Mouse (Mus musculus): ENCODE measurements around the gene Slamf9.

Slamf9 gene

GRCm38 (mm10) chr1:172513525-172514212 lies 38.5 kb downstream of the Slamf9 start:
- DNase-seq (ENCODE audit: low spot score), result peak; percentile 38

- DNase-seq (ENCODE audit: low spot score), result no peak
Observed at GRCm38 (mm10) chr1:172514213-172514529, 39.0 kb downstream of the Slamf9 start.

DNA sequence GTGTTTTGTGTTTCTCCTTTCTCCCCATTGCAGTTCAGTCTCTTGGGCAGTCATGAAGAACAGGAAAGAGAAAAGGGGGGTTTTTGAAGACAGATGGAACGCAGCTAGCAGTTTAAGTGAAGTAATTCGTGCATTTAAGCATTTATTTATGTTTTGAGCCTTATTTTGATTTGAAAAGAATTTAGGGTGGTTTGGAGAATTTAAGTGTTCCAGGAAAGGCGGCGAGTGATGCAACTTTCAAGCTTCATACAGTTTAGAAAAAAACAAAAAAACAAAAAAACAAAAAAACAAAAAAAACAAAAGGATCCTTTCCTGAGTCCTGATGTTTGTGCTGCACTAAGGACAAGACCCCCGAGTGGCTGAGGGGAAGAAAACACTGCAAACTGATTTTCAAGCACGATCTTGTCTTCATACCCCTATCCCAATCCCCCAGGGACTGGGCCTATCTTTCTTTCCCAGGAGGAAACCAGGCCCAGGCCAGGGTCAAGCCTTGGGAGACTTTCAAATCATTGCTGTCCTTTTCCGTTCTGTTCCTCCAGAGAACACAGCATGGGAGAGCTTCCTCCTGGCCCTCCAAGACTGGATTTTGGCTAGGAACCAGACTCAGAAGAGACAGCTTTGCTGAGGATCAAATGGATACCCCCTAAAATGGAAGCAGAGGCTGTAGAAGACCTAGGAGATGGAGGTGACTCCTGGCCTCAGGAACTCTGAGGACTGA lies 39.6 kb downstream of the Slamf9 start:
- no peak for DNase-seq (ENCODE audit: low spot score)

DNA sequence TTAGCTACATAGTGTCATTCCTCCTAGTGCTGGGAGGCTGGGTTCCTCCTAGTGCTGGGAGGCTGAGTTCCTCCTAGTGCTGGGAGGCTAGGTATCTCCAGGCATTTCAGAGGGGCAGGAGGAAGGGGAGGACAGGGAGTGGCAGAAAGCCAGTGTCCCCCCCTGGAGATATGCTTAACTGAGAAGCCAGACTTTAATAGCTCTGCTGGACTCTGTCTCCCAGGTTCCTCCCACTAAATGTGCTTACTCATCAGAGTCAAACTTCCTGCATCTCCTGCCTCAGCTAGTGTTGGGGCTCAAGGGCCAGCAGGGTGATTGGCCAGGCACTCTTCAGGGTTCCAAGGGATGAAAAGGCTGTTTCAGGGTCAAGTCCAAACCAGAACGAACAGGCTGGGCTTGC lies 40.2 kb downstream of the Slamf9 start:
- DNase-seq (ENCODE audit: low spot score), result no peak

- DNase-seq (ENCODE audit: low spot score), result no peak
Observed at GRCm38 (mm10) chr1:172518013-172518412, 42.9 kb downstream of the Slamf9 start.

DNA sequence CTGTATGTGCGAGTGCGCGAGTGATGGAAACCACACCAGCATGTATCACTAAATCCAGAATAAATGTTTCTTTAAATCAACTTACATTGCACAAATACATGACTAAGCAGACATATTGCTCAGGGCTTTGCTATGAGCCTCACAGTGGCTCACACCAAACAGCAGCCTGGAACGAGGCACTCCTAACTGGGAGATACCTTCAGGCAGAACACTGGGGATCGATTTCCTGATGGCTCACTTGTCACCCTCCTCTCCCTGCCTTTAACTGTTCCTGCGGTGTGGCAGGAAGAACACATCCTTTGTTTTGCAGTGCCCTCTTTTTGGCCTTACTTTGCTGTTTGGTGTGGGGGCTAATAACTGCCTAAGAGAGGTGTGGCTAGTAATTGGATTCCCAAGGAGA lies 44.5 kb downstream of the Slamf9 start:
- no peak for DNase-seq (ENCODE audit: low spot score)

DNA sequence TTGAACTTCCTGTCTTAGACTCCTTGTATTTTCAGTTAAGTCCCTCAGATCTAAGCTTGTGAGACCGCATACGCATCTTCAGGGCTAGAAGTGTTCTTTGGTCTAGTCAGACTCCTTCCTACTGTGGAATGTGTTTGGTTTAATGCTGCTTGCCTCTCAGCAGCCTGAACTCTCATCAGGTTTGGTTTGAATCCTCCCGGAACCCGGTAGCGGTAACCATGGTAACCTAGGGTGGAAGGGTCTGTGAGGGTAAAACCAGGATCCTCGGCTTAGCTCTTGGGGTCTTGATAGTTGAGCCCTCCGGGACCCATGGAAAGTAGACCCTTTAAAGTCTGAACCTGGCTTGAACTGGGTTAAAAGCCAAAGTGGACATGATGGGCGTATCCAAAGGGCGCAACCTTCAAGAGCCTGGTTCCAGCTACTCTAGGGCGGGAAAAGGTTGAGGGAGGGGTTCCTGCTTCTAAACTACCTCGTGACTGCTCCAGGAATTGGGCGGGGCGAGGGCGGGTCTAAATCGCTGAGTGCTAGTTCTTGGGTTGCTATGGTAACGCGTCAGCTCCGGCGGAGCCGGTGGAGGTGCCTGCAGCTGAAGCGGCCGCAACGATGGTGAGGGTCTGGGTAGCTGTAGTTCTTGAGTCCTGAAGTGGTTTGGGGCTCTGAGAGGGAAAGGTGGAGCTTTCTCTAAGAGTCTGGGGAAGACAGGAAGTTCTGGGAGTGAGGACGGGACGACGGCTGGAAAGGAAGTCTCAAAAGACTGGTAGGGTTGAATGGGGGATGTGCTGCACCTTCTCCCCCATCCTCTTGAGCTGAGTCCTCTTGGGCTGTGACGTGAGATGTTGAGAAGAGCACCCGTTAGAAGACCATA lies 45.6 kb downstream of the Slamf9 start, which contains the start of gene Cfap45:
TSS of gene Cfap45 (plus strand) at position 226 of the 865 bp plus-strand sequence.
- peak; percentile 96 for DNase-seq (ENCODE audit: low spot score)

DNA sequence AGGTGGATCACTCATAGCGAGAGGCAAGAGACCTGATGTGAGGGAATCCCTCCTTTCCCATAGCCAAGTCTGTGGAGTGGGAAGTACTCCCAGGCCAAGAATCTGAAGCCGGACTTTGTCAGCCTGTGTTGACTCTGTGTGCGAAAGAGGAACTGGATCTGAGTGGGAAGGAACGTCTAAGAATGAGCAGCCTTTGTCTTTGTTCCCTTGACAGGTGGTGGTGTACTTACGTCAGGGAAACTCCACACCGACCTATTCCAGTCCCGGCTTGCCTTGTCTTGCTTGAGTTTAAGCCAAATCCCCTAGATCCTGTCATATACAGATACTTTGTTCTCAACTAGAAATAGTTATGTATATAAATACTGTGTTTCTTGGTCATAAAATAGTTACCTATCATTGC lies 47.4 kb downstream of the Slamf9 start:
- no peak for DNase-seq (ENCODE audit: low spot score)

- DNase-seq (ENCODE audit: low spot score), result no peak
Observed at GRCm38 (mm10) chr1:172523699-172524101, 48.5 kb downstream of the Slamf9 start.

GRCm38 (mm10) chr1:172525027-172525764 lies 50.0 kb downstream of the Slamf9 start:
- peak; percentile 66 for DNase-seq (ENCODE audit: low spot score)

DNA sequence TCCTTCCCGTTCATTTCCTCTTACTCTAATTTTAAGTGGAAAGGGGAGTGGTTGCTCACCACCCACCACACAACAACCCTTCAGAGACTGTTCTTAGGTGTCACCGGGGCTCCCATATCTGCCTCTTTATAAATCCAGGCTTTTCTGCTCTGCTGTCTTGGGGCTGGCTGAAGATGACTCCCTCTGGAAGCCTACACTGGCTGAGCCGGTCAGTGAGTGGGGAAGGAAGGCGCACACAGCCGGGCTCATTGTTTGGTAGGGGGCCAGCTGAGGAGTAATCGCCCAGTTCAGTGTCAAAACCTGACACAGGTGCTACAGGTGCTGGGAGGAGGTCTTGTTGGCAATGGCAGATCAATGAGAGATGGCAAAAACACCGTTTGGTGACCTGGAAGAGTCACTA lies 50.8 kb downstream of the Slamf9 start:
- no peak for DNase-seq (ENCODE audit: low spot score)

GRCm38 (mm10) chr1:172526380-172527081 lies 51.4 kb downstream of the Slamf9 start:
- DNase-seq (ENCODE audit: low spot score), result no peak

GRCm38 (mm10) chr1:172527431-172527830 lies 52.3 kb downstream of the Slamf9 start:
- no peak for DNase-seq (ENCODE audit: low spot score)

Measured in embryo, embryonic 10 days (tissue).